Mouse (Mus musculus): ENCODE data around the gene Ahdc1. TPM values are rescaled to one million over a fixed set of nuclear protein-coding genes. Genes with fewer than 3 reads are reported as not detected.

Ahdc1 gene
- polyA plus RNA-seq, 1 experiment from 2014 or later = 7.5 TPM

GRCm38 (mm10) chr4:133064791-133065190 is 53.7 kb downstream of the Ahdc1 start:
- no peak overlapping the region for H3K4me2 ChIP-seq (ENCODE audit: low read depth, low read length, severe bottlenecking)
- WGBS = 95% methylated on average over 19 of the region's 19 CpGs
- no peaks in the 10 kb centered on the region for H3K4me1 ChIP-seq (replicated peaks; ENCODE audit: control insufficient read depth, insufficient read depth, low read length)
- no peaks in the 10 kb centered on the region for H3K9me3 ChIP-seq (ENCODE audit: control insufficient read depth, low read length)
- DNase-seq (ENCODE audit: low spot score) (no peak), ATAC-seq (replicated peaks; ENCODE audit: low FRiP score) (no peak)
- no peak overlapping the region for H3K9ac ChIP-seq (ENCODE audit: low read length)
- H3K4me3 ChIP-seq (ENCODE audit: low read depth, low read length) = no peak overlapping the region
- peaks cover 12% of the 10 kb centered on the region for H3K36me3 ChIP-seq (ENCODE audit: control insufficient read depth, insufficient read depth, low read length)
- no peak overlapping the region for H3K27ac ChIP-seq (ENCODE audit: low read depth, low read length)
- H3K27me3 ChIP-seq (ENCODE audit: control insufficient read depth, insufficient read depth, low read length) = no peaks in the 10 kb centered on the region

GRCm38 (mm10) chr4:133065894-133066386 is 54.9 kb downstream of the Ahdc1 start:
- no peak overlapping the region for H3K9ac ChIP-seq (ENCODE audit: low read length)
- H3K4me1 ChIP-seq (replicated peaks; ENCODE audit: control insufficient read depth, insufficient read depth, low read length) = no peaks in the 10 kb centered on the region
- H3K9me3 ChIP-seq (ENCODE audit: control insufficient read depth, low read length) = no peaks in the 10 kb centered on the region
- H3K36me3 ChIP-seq (ENCODE audit: control insufficient read depth, insufficient read depth, low read length) = peaks cover 12% of the 10 kb centered on the region
- 91% methylated on average over 14 of the region's 14 CpGs for WGBS
- no peak overlapping the region for H3K4me3 ChIP-seq (ENCODE audit: low read depth, low read length)
- no peak overlapping the region for H3K27ac ChIP-seq (ENCODE audit: low read depth, low read length)
- no peak overlapping the region for H3K4me2 ChIP-seq (ENCODE audit: low read depth, low read length, severe bottlenecking)
- no peaks in the 10 kb centered on the region for H3K27me3 ChIP-seq (ENCODE audit: control insufficient read depth, insufficient read depth, low read length)
- no peak for ATAC-seq (replicated peaks; ENCODE audit: low FRiP score)
- DNase-seq (ENCODE audit: low spot score) = no peak

- Histone ChIP-seq H3K9me3 (ENCODE audit: control insufficient read depth, low read length) (no peaks in the 10 kb centered on the region), H3K36me3 (ENCODE audit: control insufficient read depth, insufficient read depth, low read length) (peaks cover 4% of the 10 kb centered on the region; the same call in 1 of the 2 replicates), H3K9ac (ENCODE audit: low read length) (no peak overlapping the region), H3K27ac (ENCODE audit: low read depth, low read length) (no peak overlapping the region), H3K27me3 (ENCODE audit: control insufficient read depth, insufficient read depth, low read length) (no peaks in the 10 kb centered on the region), H3K4me1 (replicated peaks; ENCODE audit: control insufficient read depth, insufficient read depth, low read length) (peaks cover 4% of the 10 kb centered on the region), H3K4me3 (ENCODE audit: low read depth, low read length) (no peak overlapping the region), H3K4me2 (ENCODE audit: low read depth, low read length, severe bottlenecking) (no peak overlapping the region)
- DNase-seq (ENCODE audit: low spot score) (no peak), ATAC-seq (replicated peaks; ENCODE audit: low FRiP score) (no peak)
- 81% methylated on average over 12 of the region's 12 CpGs for WGBS
Observed at GRCm38 (mm10) chr4:133068400-133069138, 57.5 kb downstream of the Ahdc1 start.

- no peak overlapping the region for H3K9ac ChIP-seq (ENCODE audit: low read length)
- H3K9me3 ChIP-seq (ENCODE audit: control insufficient read depth, low read length) = no peaks in the 10 kb centered on the region
- ATAC-seq (replicated peaks; ENCODE audit: low FRiP score) = no peak
- no peak overlapping the region for H3K27ac ChIP-seq (ENCODE audit: low read depth, low read length)
- no peak for DNase-seq (ENCODE audit: low spot score)
- H3K36me3 ChIP-seq (ENCODE audit: control insufficient read depth, insufficient read depth, low read length) = no peaks in the 10 kb centered on the region; the same call in 1 of the 2 replicates
- no peak overlapping the region for H3K4me2 ChIP-seq (ENCODE audit: low read depth, low read length, severe bottlenecking)
- peaks cover 18% of the 10 kb centered on the region for H3K4me1 ChIP-seq (replicated peaks; ENCODE audit: control insufficient read depth, insufficient read depth, low read length)
- H3K4me3 ChIP-seq (ENCODE audit: low read depth, low read length) = no peak overlapping the region
- WGBS = 72% methylated on average over 3 of the region's 3 CpGs
- no peaks in the 10 kb centered on the region for H3K27me3 ChIP-seq (ENCODE audit: control insufficient read depth, insufficient read depth, low read length)
Observed at GRCm38 (mm10) chr4:133070388-133070787, 59.3 kb downstream of the Ahdc1 start.

GRCm38 (mm10) chr4:133070821-133071372 is 59.8 kb downstream of the Ahdc1 start:
- WGBS = 97% methylated on average over 5 of the region's 5 CpGs

GRCm38 (mm10) chr4:133073192-133073591 is 62.1 kb downstream of the Ahdc1 start:
- Histone ChIP-seq H3K9me3 (ENCODE audit: control insufficient read depth, low read length) (no peaks in the 10 kb centered on the region), H3K27ac (ENCODE audit: low read depth, low read length) (no peak overlapping the region), H3K4me2 (ENCODE audit: low read depth, low read length, severe bottlenecking) (no peak overlapping the region), H3K27me3 (ENCODE audit: control insufficient read depth, insufficient read depth, low read length) (no peaks in the 10 kb centered on the region), H3K36me3 (ENCODE audit: control insufficient read depth, insufficient read depth, low read length) (no peaks in the 10 kb centered on the region), H3K9ac (ENCODE audit: low read length) (no peak overlapping the region), H3K4me3 (ENCODE audit: low read depth, low read length) (no peak overlapping the region), H3K4me1 (replicated peaks; ENCODE audit: control insufficient read depth, insufficient read depth, low read length) (peaks cover 18% of the 10 kb centered on the region)
- DNase-seq (ENCODE audit: low spot score) (no peak), ATAC-seq (replicated peaks; ENCODE audit: low FRiP score) (no peak)
- WGBS = 59% methylated on average over 8 of the region's 8 CpGs

More at GRCm38 (mm10) chr4:133070821-133071372, 59.8 kb downstream of the Ahdc1 start:
- no peak overlapping the region for H3K9ac ChIP-seq (ENCODE audit: low read length)
- no peaks in the 10 kb centered on the region for H3K36me3 ChIP-seq (ENCODE audit: control insufficient read depth, insufficient read depth, low read length)
- ATAC-seq (replicated peaks; ENCODE audit: low FRiP score) (no peak), DNase-seq (ENCODE audit: low spot score) (no peak)
- H3K27me3 ChIP-seq (ENCODE audit: control insufficient read depth, insufficient read depth, low read length) = no peaks in the 10 kb centered on the region
- H3K27ac ChIP-seq (ENCODE audit: low read depth, low read length) = no peak overlapping the region
- no peak overlapping the region for H3K4me3 ChIP-seq (ENCODE audit: low read depth, low read length)
- no peak overlapping the region for H3K4me2 ChIP-seq (ENCODE audit: low read depth, low read length, severe bottlenecking)
- H3K9me3 ChIP-seq (ENCODE audit: control insufficient read depth, low read length) = no peaks in the 10 kb centered on the region
- H3K4me1 ChIP-seq (replicated peaks; ENCODE audit: control insufficient read depth, insufficient read depth, low read length) = peaks cover 18% of the 10 kb centered on the region

GRCm38 (mm10) chr4:133074070-133074819 is 63.2 kb downstream of the Ahdc1 start:
- Histone ChIP-seq H3K9me3 (ENCODE audit: control insufficient read depth, low read length) (no peaks in the 10 kb centered on the region), H3K9ac (ENCODE audit: low read length) (0 out of 2 replicates have a peak overlapping the region, but pooled peaks have one; percentile 12), H3K36me3 (ENCODE audit: control insufficient read depth, insufficient read depth, low read length) (no peaks in the 10 kb centered on the region; the same call in 1 of the 2 replicates), H3K4me2 (ENCODE audit: low read depth, low read length, severe bottlenecking) (no peak overlapping the region), H3K27ac (ENCODE audit: low read depth, low read length) (no peak overlapping the region), H3K4me3 (ENCODE audit: low read depth, low read length) (no peak overlapping the region), H3K27me3 (ENCODE audit: control insufficient read depth, insufficient read depth, low read length) (no peaks in the 10 kb centered on the region), H3K4me1 (replicated peaks; ENCODE audit: control insufficient read depth, insufficient read depth, low read length) (peaks cover 18% of the 10 kb centered on the region)
- DNase-seq (ENCODE audit: low spot score) (no peak), ATAC-seq (replicated peaks; ENCODE audit: low FRiP score) (no peak)
- WGBS = 25% methylated on average over 9 of the region's 9 CpGs

GRCm38 (mm10) chr4:133074894-133075572 is 64.0 kb downstream of the Ahdc1 start:
- no peak overlapping the region for H3K9ac ChIP-seq (ENCODE audit: low read length)
- no peak overlapping the region for H3K4me3 ChIP-seq (ENCODE audit: low read depth, low read length)
- no peaks in the 10 kb centered on the region for H3K27me3 ChIP-seq (ENCODE audit: control insufficient read depth, insufficient read depth, low read length)
- ATAC-seq (replicated peaks; ENCODE audit: low FRiP score) (no peak), DNase-seq (ENCODE audit: low spot score) (no peak)
- no peaks in the 10 kb centered on the region; the same call in 1 of the 2 replicates for H3K36me3 ChIP-seq (ENCODE audit: control insufficient read depth, insufficient read depth, low read length)
- no peak overlapping the region for H3K27ac ChIP-seq (ENCODE audit: low read depth, low read length)
- H3K9me3 ChIP-seq (ENCODE audit: control insufficient read depth, low read length) = no peaks in the 10 kb centered on the region
- H3K4me2 ChIP-seq (ENCODE audit: low read depth, low read length, severe bottlenecking) = no peak overlapping the region
- H3K4me1 ChIP-seq (replicated peaks; ENCODE audit: control insufficient read depth, insufficient read depth, low read length) = peaks cover 18% of the 10 kb centered on the region
- WGBS = 64% methylated on average over 8 of the region's 8 CpGs

Measured in forebrain, embryonic 11.5 days (tissue).